Mouse (Mus musculus) retina, postnatal 7 days (tissue): ENCODE results near the gene Tmem135.

ENCODE experiments used
- DNase-seq: peaks from one replicate; pipeline ENCODE4 v3.0.0-alpha.2; 2012; ENCODE audit warnings: low read depth, low spot score

Gene Tmem135

DNA sequence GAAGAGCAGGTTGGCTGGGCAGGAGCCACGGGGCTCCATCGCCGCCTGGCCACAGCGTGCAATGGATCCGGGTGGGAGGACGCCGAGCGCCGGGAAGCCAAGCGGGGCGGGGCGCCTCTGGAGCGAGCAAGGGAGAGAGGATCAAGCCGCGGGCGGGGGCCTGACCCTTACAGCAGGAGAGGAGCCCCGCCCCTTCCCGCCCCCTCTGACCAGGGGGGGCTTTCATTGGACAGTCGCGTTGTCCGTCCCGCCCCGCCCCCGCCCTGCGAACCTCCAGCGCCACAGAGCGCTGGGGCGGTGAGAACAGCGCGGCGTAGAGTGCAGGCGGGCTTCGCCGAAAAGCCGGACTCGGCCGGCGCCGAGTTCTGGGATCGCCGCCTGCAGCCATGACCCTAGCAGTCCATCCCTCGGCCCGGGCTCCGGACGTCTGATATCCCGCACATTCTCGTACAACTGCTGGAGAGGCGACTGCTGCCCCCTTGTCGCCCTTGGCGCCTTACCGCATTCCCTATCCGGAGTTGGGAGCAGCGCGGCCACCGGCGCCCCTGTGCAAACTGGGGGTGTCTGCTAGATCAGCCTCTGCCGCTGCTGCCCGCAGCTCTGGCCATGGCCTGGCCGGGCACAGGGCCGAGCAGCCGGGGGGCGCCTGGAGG, at the start of gene Tmem135, which contains the start of gene Fzd4:
Tmem135 (minus strand) TSS at position 142 of the 653 bp plus-strand sequence.
Fzd4 (plus strand) TSS at position 275 of the 653 bp plus-strand sequence.
- peak; percentile 94 for DNase-seq

DNA sequence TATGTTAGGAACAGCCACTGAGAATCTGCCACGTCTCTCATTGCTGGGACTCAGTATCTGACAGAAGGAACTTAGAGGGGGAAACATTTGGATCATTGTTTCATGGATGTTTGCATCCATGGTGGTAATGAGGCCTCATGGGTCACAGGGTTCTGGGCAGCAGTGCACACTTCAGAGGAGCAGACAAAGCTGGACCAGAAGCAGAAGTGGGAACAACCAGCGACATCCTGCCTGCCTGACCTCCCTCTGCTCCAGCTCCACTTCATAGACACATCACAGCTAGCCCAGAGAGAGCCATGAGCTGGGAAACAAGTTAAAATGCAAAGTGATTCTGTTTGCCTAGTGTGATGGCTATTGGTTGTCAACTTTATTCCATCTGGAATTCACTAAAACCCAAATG, 46.3 kb upstream of the Tmem135 start:
- no peak for DNase-seq

DNA sequence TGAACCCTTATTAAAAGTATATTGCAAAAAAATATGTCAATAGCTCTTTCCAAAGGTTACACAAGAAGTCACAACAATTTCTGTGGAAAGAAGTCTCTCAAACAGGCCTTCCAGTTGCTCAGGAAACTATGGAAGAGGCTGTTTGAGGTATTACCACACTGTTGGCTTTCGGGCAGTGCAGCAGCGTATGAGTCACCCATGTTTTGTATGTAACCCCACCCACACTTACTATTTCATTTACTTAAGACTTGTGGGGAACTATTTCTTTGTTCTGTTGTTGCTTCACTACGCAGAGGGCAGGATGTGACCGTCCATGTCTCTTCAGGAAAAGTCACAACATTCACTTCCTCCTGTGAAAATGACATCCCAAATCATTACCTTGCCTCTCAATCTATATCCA, 41.1 kb upstream of the Tmem135 start:
- no peak for DNase-seq

DNA sequence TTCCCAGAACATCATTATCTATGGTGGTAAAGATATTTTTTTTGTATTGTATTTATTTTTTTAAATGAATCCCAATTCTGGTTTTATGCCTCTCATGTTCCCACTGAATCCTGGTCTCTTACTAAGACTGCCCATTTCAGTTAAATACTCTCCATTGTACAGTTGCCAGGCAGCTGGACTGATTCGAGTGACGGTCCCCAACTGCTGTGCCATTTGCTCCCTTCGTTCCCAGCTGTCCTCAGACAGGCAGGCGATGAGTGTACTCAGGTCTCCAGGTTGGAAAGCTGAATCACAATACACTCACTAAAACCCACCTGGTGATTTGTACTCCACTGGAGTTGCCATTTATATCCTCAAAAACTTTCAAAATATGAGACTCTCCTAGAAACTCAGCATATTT, 38.2 kb upstream of the Tmem135 start:
- no peak for DNase-seq

DNA sequence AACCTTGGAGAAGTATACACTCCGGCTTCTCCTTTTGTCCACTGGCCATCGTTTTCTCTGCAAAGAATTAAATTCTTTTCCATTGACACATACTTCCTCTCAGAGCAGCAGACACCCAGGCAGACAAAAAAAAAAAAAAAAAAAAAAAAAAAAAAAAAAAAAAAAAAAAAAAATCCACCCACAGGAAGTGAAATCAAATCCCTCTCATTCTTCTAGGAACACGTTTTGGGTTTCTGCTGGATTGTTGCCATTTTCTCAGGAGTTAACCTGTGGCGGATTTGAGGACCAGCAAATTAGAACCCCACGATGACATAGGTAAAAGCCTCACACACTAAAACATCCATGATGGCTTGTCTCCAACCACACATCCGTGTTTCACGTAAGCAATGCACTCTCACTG, 37.3 kb upstream of the Tmem135 start:
- DNase-seq, result no peak

DNA sequence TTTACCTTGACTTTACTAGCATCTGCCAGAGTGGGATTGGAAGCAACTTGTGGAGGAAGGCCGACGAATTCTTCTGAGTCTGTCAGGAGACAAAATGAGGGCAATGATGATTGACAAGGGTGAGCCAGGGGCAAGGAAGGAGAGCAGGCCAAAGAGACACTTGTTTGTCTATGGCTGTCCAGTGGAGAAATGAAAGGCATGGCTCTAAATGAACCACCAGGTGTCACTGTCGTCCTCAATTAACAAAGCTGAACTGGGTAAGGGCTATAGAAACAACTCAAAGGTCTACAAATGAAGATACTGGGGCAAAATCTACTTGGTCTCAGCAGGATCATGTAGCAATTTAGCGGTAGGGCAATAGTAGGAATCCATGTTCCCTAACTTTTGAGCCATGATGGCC, 33.6 kb upstream of the Tmem135 start:
- DNase-seq, result peak; percentile 23

DNA sequence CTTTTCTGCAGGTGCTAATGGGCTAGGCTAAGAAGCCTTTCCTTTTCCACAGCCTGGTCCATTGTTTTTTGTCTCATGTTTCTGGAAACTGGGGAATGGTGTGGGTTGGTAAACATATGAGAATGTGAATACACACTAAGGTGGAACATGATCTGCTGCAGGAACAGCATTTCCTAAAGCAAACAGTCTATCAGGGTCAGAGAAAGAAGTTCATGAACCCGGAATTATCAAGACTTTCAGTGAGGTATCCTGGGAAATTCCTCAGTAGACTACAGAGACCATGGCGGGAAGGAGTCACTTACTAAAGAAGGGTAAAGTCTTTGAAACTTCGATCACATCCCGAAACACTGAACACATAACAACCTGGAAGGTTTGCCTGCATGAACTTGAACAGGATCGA, 32.4 kb upstream of the Tmem135 start:
- DNase-seq, result no peak

DNA sequence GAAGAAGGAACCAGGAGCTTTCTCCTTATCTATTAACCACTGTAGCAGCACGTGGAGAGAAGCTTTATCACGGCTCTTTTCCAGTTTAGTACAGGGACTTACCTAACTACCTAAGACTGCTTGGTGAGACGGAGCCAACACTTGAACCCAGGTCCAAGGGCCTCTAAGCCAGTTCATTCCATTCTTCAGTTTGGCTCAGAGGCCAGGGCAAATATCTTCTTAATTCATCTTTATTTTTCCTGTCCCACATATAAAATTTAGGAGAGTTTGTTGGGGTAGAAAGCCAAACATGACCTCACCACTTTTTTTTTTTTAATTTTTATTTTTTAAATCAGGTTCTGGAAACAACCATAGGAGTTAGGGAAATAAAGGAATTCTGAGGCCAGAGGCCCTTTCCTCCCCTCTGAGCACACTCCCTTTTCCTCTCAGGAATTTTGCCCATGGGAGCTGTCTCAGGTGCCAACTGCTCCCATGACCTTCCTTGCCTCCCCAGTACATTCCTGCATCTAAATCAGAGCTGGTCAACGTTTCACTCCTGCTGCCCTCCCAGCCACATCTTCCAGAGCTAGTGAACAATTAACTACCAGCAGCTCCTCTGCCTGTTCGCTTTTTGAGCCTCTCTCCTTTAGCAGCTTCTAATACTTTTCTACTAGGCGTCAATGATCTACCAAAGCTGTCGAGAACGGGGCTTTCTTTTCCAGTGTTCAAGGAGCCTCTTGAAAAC, 30.0 kb upstream of the Tmem135 start:
- DNase-seq, result no peak

DNA sequence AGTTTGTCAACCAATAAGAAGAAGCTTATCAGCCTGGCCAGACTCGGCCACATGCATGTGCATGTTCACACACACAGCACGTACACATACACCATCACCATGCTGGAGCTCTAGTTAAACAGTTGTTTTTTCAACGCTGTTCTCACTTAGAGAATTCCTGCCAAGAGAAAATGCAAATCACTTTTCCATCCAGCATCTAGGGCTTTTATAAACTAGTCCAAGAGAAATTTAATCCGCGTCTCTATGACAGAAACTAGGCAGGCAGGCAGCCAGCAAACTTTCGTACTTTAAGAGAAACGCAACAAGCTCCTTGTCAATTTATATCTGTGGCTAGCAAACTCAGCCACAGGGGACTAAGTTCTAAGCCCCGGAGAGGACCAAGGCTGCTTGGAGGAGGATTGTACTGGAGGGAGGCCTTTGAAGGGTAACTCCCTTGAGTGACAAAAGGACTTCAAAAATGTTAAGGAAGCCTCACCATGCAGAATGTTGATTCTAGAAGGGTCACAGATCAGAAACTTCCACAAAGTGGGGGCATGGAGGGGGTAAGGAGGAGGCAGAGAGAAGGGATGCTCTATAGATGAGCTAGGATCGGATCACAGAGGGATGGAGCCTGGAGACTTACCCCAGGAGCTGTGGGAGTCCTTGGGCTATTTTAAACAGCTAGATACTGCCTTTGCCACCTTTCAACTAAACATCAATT, 29.3 kb upstream of the Tmem135 start:
- DNase-seq, result no peak

DNA sequence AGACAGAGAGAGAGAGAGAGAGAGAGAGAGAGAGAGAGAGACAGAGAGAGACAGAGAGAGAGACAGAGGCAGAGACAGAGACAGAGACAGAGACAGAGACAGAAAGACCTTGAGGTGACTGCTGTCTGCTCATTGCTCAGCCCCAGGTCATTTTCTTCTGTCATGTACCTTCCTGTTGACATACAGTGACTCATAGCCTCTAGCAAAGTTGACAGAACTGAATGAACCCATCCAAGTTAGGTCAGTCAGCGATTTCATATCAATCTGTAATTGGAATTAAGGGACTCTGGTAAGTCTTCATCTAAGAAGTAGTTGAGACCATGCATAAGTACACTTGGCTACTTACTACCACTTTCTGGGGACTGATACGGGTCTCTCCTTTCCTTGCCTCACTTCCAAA, 27.2 kb upstream of the Tmem135 start:
- DNase-seq, result no peak

DNA sequence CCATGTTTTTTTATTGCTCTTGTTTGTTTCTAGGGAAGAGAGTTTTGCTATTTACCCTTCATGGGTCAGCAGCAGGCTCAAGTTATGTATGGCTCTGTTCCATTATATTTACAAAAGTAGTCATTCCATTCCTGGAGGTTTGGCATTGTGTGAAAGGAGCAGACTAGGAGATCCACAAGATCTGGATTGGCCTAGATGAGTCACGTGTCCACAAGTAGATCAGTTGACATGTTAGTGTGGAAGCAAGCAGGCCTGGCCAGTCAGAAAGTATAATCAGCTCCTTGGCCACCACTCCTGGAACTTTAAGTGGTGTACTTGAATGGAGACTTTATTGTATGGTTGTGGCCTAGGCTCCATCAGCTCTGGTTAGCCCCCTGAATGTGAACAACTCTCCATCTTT, 25.3 kb upstream of the Tmem135 start:
- no peak for DNase-seq

DNA sequence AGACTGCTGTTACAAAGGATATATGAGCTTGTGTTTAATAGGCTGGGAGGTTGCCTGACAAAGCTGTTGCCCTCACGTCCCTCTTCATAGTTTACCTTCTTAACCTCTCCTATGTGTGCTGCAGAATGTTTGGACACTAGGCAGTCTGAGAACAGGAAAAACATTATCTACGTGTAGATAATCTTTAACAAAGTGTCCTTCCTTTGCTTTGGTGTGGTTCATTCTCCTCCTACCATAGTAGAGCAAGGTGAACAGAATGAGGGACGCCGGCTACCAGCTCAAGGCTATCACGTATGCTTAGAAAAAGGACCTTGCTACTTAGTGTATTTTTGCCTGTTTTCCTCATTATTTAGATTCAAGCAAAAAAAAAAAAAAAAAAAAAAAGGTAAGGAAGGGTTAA, 24.8 kb upstream of the Tmem135 start:
- no peak for DNase-seq

DNA sequence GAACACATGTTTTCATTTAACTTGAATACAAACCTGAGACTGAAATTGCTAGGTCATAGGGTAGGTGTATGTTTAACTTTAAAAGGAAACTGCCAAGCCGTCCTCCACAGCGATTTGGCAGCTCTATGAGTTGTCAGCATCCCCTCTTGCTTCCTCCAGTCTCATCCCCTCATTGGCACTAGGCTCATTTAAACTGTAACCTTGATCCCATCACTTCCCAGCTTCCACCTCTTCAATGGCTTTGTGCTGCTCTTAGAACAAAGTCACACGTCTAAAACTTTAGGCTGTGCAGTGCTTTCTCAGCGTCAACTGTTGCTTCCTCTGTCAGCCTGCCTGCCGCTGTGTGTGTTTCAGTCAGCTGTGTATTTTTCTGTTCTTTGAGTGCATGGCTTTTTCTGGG, 23.1 kb upstream of the Tmem135 start:
- DNase-seq, result no peak

DNA sequence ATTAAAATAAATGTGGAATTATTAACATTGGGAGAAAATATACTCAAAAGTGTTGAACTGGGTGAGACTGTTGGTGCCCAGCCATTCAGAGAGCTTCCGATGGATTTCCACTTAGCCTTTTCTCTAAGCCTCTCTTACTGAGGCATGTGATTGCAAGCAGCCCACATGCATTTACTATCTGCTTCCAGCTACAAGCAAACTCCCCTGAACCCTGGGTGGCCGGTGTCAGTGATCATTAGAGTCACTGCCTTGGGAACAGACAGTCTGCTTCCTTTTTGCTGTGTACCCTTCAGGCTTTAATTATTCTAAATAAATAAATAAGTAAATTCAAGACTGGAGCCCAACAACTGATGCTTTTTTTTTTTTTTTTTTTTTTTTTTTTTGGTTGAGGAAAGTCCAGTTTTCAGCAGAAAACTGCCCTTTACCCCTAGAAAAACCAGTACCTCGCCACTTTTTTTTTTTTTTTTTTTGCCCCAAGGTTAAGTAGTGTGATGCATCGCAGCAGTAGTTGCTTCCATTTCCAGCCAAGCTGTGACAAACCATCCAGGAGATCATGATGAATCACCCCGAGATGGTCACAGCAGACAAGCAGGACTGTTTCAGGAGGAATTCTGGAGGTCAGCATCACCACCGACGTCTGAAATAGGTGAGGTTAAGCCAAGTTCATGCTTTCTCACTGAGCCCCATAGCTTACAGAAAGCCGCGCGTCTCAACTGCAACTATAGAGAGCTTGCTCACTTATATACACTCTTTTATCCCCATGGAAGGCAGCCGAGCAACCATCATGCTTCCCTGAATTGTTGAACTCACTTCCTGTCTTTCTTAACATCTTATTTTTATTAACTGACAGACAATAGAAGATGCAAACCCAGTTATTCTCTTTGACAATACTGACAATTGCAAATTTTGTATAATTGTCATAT, 22.0 kb upstream of the Tmem135 start:
- no peak for DNase-seq

DNA sequence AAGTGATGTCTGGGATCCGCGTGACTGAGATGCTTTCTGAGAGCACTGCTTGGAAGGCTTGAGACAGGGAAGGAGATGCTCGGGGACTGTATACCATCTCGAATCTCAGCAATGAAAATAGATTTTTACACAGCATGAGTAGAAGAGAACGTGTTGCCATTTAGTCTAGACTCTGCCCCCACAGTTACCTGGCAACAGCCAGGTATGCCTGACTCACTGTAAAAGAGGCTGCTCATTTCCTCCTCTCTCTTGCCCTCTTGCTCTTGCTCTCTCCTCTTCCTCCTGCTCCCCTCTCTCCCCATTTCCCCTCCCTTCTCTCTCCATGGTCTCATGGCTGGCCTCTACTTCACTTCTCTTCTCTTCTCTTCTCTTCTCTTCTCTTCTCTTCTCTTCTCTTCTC, 20.6 kb upstream of the Tmem135 start:
- DNase-seq, result no peak

DNA sequence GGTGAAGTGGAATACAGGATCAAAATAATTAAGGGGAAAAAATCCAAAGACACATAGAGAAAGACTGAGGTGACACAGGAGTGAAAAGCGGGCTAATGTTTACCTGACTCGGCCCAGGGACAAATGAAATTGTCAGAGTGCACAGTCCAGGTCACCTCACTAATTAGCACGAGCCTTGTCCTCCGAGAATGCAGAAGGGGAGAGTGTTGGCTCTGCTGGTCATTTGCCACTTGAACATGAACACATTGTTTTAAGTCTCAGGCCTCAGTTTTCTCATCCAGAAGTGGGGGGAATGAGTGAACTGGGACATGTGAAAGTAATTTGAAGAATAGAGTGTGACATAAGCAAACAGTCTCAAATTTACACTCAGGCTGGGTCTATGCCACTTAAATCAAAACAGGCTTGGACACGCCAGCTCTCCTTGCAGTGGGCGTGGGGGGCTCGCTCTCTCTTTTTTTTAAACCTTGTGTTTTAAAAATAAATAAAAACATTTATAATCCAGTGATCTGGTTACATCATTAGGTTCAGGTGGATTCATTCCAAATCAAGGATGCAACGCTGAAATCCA, 19.8 kb upstream of the Tmem135 start:
- DNase-seq, result no peak

DNA sequence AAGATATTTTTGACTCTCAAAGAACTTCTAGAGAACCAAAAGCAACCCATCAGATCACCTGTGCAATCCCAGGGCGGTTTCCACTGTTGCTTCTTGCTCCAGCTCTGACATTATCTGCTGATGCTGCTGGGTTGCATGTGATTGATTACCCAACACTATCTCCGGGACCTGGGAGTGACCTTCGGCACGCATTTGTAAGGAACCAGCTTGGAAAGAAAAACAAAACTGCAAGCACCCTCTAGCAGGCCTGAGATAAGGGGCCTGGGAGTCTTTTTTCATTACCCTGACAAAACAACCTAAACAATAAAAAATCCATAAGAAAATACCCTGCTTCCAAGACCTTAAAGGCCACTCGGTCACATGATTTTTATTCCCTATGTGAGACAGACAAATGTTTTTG, 19.2 kb upstream of the Tmem135 start:
- no peak for DNase-seq

DNA sequence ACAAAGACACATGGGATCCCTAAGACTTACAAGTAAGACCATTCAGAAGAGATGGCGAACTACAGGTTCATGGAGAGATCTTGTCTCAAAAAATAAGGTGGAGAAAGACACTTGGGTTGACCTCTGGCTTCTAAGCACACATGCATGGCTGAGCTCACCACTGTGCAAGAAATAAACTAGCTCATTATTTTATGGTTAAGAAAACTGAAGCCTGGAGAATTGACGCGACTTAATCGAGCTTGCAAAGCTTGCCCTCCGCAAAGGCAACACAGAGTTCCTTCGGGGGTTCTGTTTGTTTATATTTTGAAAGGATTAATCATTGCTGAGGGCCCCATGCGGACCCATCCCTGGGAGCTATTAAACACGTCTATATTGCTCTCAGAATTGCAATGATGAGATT, 18.6 kb upstream of the Tmem135 start:
- DNase-seq, result no peak

DNA sequence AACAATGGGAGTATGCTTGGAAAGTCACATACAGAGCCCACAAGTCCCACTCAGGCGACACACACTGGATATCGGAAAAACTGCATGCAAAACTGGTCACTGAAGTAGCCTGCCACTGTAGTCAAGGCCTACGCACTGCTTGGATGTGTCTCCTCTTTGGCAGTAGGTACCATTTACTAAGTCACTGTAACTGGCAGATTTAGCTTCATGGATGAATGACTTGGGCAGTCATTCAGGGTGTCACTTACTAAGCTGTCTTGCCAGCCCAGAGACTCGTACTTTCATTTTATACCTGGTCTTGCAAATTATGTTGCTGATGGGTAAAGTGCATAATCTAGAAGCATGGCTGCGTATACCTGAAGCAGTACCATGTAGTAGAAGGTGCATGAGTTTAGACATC, 17.3 kb upstream of the Tmem135 start:
- no peak for DNase-seq

DNA sequence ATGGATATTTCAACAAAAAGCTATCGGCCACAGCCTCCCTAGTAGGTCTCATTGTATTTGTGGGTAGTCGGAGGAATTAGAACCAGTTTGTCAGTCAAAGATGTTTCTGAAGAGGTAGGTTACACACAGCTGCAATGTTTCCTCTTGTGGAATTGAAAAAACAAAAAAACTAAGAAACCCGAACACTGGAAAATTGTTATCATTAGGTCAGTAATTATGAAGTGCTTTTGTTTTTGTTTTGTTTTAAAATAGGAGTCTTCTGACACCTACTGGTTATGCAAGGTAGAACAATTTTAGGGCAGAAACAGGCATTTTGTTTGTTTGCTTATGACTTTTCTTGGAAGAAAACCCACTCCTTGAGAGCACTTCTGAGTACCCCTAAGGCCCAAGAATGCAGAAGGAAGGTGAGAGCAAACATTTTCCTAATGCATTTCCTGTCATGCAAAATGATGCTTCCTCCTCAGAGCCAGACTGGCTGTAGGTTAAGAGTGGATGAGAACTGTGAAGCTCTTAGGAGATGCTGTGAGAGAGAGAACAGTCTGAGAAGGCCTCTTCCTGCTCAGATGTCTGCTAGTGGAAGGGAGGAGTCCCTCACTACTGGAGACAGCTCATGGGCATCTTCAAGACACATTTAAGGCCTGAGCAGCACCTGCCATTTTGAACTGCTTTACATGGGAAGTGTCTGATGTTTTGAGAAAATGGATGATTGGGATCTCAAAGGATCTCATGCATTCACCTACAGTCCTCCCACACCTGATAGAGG, 15.1 kb upstream of the Tmem135 start:
- no peak for DNase-seq
